Mouse (Mus musculus) limb, embryonic 13.5 days (tissue): Measurements from ENCODE around the gene Tmsb15l. TPM values are rescaled to one million over a fixed set of nuclear protein-coding genes. Genes with fewer than 3 reads are reported as not detected.
A peak's percentile ranks its signal among the peaks of the same experiment; 100 is the strongest.

ENCODE experiments used
- ATAC-seq: fragments of 200-750 bp; cut with Nextera tagmentation; 2 replicates; pipeline ENCODE4 v1.8.0; 2017; ENCODE audit warnings: low read depth, moderate number of reproducible peaks, moderate TSS enrichment; ENCODE audit not compliant: low FRiP score
- H3K27ac ChIP-seq: fragments of 300-500 bp; sonication (generic); 2 replicates; pipeline ENCODE4 v1.5.1; 2015; ENCODE audit warnings: inconsistent platforms, mild to moderate bottlenecking, moderate library complexity
- H3K27me3 ChIP-seq: fragments of 300-500 bp; sonication (generic); 2 replicates; pipeline ENCODE4 v1.6.1; 2015; ENCODE audit warnings: mild to moderate bottlenecking, inconsistent platforms
- H3K36me3 ChIP-seq: fragments of 300-500 bp; sonication (generic); 2 replicates; pipeline ENCODE4 v1.6.1; 2015; ENCODE audit warnings: inconsistent platforms, mild to moderate bottlenecking, moderate library complexity
- H3K4me1 ChIP-seq: fragments of 300-500 bp; sonication (generic); 2 replicates; pipeline ENCODE4 v1.6.1; 2015; ENCODE audit warnings: inconsistent platforms
- H3K4me2 ChIP-seq: fragments of 300-500 bp; sonication (generic); replicated peaks from 2 replicates; pipeline ENCODE4 v1.6.1; 2015; ENCODE audit warnings: inconsistent platforms, mild to moderate bottlenecking, moderate library complexity
- H3K4me3 ChIP-seq: fragments of 300-500 bp; sonication (generic); 2 replicates; pipeline ENCODE4 v1.5.1; 2015; ENCODE audit warnings: moderate library complexity, mild to moderate bottlenecking, inconsistent platforms
- H3K9ac ChIP-seq: fragments of 300-500 bp; sonication (generic); 2 replicates; pipeline ENCODE4 v1.6.1; 2015; ENCODE audit warnings: mild to moderate bottlenecking, inconsistent platforms
- H3K9me3 ChIP-seq: fragments of 300-500 bp; sonication (generic); 2 replicates; pipeline ENCODE4 v1.6.1; 2016; ENCODE audit warnings: inconsistent platforms
- WGBS: fragments of 180-500 bp; shearing (Covaris S2); methylation state at CpG from one replicate; pipeline ENCODE4 v1.1.7; 2015; 5-methylcytosine and 5-hydroxymethylcytosine counted together
- polyA plus RNA-seq: library from polyadenylated mRNA; unstranded; fragments of >200 nt; fragmentation: Nextera tagmentation; extraction: Ambion mirVana; gene quantifications from 2 replicates; pipeline ENCODE4 v1.2.1, GENCODE M21; 2015

Tmsb15l gene
- polyA plus RNA-seq: 7.3 and 7.8 TPM in 2 replicates

- Histone ChIP-seq H3K36me3 (no peaks in the 10 kb centered on the region), H3K9ac (peak within 1 kb of the TSS; percentile 56; the same call in 1 of the 2 replicates), H3K4me1 (no peaks in the 10 kb centered on the region), H3K4me2 (peak within 1 kb of the TSS; percentile 62), H3K9me3 (no peaks in the 10 kb centered on the region), H3K27ac (no peak within 1 kb of the TSS), H3K27me3 (no peaks in the 10 kb centered on the region), H3K4me3 (peak within 1 kb of the TSS; percentile 49)
- ATAC-seq: peak; percentile 100
- 22% methylated on average over 15 of the region's 15 CpGs for WGBS
Observed at GRCm38 (mm10) chrX:136976424-136977084, at the start of gene Tmsb15l, which contains the start of gene Tmsb15b1. Tmsb15l (minus strand) TSS chrX:136976869. Tmsb15b1 (minus strand) TSS chrX:136976874.

- no peak overlapping the region for H3K4me3 ChIP-seq
- WGBS: 20% methylated on average over 1 of the region's 1 CpGs
- H3K9me3 ChIP-seq: no peaks in the 10 kb centered on the region
- no peaks in the 10 kb centered on the region for H3K27me3 ChIP-seq
- ATAC-seq: no peak
- H3K27ac ChIP-seq: no peak overlapping the region
- no peaks in the 10 kb centered on the region for H3K36me3 ChIP-seq
- no peak overlapping the region for H3K9ac ChIP-seq
- no peak overlapping the region for H3K4me2 ChIP-seq
- H3K4me1 ChIP-seq: no peaks in the 10 kb centered on the region
Observed at GRCm38 (mm10) chrX:137019310-137019709, 42.6 kb upstream of the Tmsb15l start.

- Histone ChIP-seq H3K4me1 (no peaks in the 10 kb centered on the region), H3K9me3 (no peaks in the 10 kb centered on the region), H3K4me2 (no peak overlapping the region), H3K36me3 (no peaks in the 10 kb centered on the region), H3K4me3 (no peak overlapping the region), H3K27me3 (no peaks in the 10 kb centered on the region), H3K9ac (no peak overlapping the region), H3K27ac (no peak overlapping the region)
- 43% methylated on average over 1 of the region's 1 CpGs for WGBS
- no peak for ATAC-seq
Observed at GRCm38 (mm10) chrX:137017668-137018067, 41.0 kb upstream of the Tmsb15l start.

- 0 out of 2 replicates have a peak, but pooled peaks cover 9% of the 10 kb centered on the region for H3K36me3 ChIP-seq
- H3K4me1 ChIP-seq: no peaks in the 10 kb centered on the region
- ATAC-seq: no peak; the same call in 1 of the 2 replicates
- H3K4me3 ChIP-seq: no peak overlapping the region
- 52% methylated on average over 6 of the region's 6 CpGs for WGBS
- H3K9ac ChIP-seq: no peak overlapping the region
- no peak overlapping the region for H3K27ac ChIP-seq
- no peaks in the 10 kb centered on the region for H3K27me3 ChIP-seq
- H3K4me2 ChIP-seq: no peak overlapping the region
- no peaks in the 10 kb centered on the region for H3K9me3 ChIP-seq
Observed at GRCm38 (mm10) chrX:137015099-137015709, 38.5 kb upstream of the Tmsb15l start.

- ATAC-seq: no peak
- Histone ChIP-seq H3K9me3 (no peaks in the 10 kb centered on the region), H3K27me3 (peaks cover 26% of the 10 kb centered on the region; the same call in 1 of the 2 replicates)
Observed at GRCm38 (mm10) chrX:136996256-136996655, 19.6 kb upstream of the Tmsb15l start.

GRCm38 (mm10) chrX:136993641-136994040 is 17.0 kb upstream of the Tmsb15l start:
- no peaks in the 10 kb centered on the region for H3K9me3 ChIP-seq
- peaks cover 30% of the 10 kb centered on the region; the same call in 1 of the 2 replicates for H3K27me3 ChIP-seq
- peak overlapping the region; percentile 50 for H3K4me3 ChIP-seq
- H3K9ac ChIP-seq: peak overlapping the region; percentile 59
- H3K4me2 ChIP-seq: peak overlapping the region; percentile 64
- H3K4me1 ChIP-seq: no peaks in the 10 kb centered on the region
- no peaks in the 10 kb centered on the region for H3K36me3 ChIP-seq
- H3K27ac ChIP-seq: no peak overlapping the region
- no peak for ATAC-seq
- 37% methylated on average over 14 of the region's 14 CpGs for WGBS

More at GRCm38 (mm10) chrX:136996256-136996655, 19.6 kb upstream of the Tmsb15l start:
- Histone ChIP-seq H3K27ac (no peak overlapping the region), H3K36me3 (no peaks in the 10 kb centered on the region), H3K4me1 (no peaks in the 10 kb centered on the region), H3K4me3 (no peak overlapping the region), H3K4me2 (no peak overlapping the region), H3K9ac (no peak overlapping the region)
- 74% methylated on average over 2 of the region's 2 CpGs for WGBS

GRCm38 (mm10) chrX:136992978-136993547 is 16.4 kb upstream of the Tmsb15l start, which contains the start of gene Zcchc18:
Zcchc18 (plus strand) TSS chrX:136993155.
- Histone ChIP-seq H3K36me3 (no peaks in the 10 kb centered on the region), H3K4me1 (no peaks in the 10 kb centered on the region), H3K27ac (no peak within 1 kb of the TSS), H3K9me3 (no peaks in the 10 kb centered on the region), H3K27me3 (peaks cover 30% of the 10 kb centered on the region; the same call in 1 of the 2 replicates), H3K4me3 (peak within 1 kb of the TSS; percentile 50), H3K4me2 (peak within 1 kb of the TSS; percentile 64), H3K9ac (peak within 1 kb of the TSS; percentile 59)
- 13% methylated on average over 26 of the region's 26 CpGs for WGBS
- ATAC-seq: peak; percentile 99

GRCm38 (mm10) chrX:136992191-136992965 is 15.7 kb upstream of the Tmsb15l start:
- H3K36me3 ChIP-seq: no peaks in the 10 kb centered on the region
- H3K27ac ChIP-seq: no peak overlapping the region
- H3K9ac ChIP-seq: peak overlapping the region; percentile 45
- peak overlapping the region; percentile 50 for H3K4me3 ChIP-seq
- H3K4me1 ChIP-seq: no peaks in the 10 kb centered on the region
- peak; percentile 2; the same call in 1 of the 2 replicates for ATAC-seq
- peaks cover 30% of the 10 kb centered on the region; the same call in 1 of the 2 replicates for H3K27me3 ChIP-seq
- H3K9me3 ChIP-seq: no peaks in the 10 kb centered on the region
- WGBS: 14% methylated on average over 19 of the region's 19 CpGs
- peak overlapping the region; percentile 64 for H3K4me2 ChIP-seq

GRCm38 (mm10) chrX:136991274-136991673 is 14.6 kb upstream of the Tmsb15l start:
- no peak overlapping the region for H3K9ac ChIP-seq
- no peak overlapping the region for H3K27ac ChIP-seq
- no peak overlapping the region for H3K4me3 ChIP-seq
- ATAC-seq: no peak
- H3K27me3 ChIP-seq: peaks cover 30% of the 10 kb centered on the region; the same call in 1 of the 2 replicates
- no peaks in the 10 kb centered on the region for H3K4me1 ChIP-seq
- no peaks in the 10 kb centered on the region for H3K9me3 ChIP-seq
- WGBS: 56% methylated on average over 2 of the region's 2 CpGs
- H3K36me3 ChIP-seq: no peaks in the 10 kb centered on the region
- no peak overlapping the region for H3K4me2 ChIP-seq

GRCm38 (mm10) chrX:136986039-136986438 is 9.4 kb upstream of the Tmsb15l start:
- Histone ChIP-seq H3K27ac (no peak overlapping the region), H3K27me3 (peaks cover under 1% of the 10 kb centered on the region; the same call in 1 of the 2 replicates), H3K9ac (no peak overlapping the region), H3K4me2 (no peak overlapping the region), H3K36me3 (no peaks in the 10 kb centered on the region), H3K4me1 (no peaks in the 10 kb centered on the region), H3K9me3 (no peaks in the 10 kb centered on the region), H3K4me3 (no peak overlapping the region)
- ATAC-seq: no peak

GRCm38 (mm10) chrX:136978616-136979015 is 1.9 kb upstream of the Tmsb15l start:
- Histone ChIP-seq H3K4me2 (no peak overlapping the region), H3K36me3 (no peaks in the 10 kb centered on the region), H3K27ac (no peak overlapping the region), H3K4me1 (no peaks in the 10 kb centered on the region), H3K9me3 (no peaks in the 10 kb centered on the region), H3K9ac (no peak overlapping the region), H3K27me3 (no peaks in the 10 kb centered on the region), H3K4me3 (no peak overlapping the region)
- no peak for ATAC-seq
